Mouse (Mus musculus) right cerebral cortex, postnatal 36 days (tissue): Measurements from ENCODE around the gene Sepsecs.

Experiments used
- DNase-seq, 2 experiments: peaks; one replicate each; pipeline ENCODE4 v3.0.0; 2022; ENCODE audit warnings: low spot score in 2 of 2, mixed read lengths in 1 of 2

The Sepsecs gene

DNA sequence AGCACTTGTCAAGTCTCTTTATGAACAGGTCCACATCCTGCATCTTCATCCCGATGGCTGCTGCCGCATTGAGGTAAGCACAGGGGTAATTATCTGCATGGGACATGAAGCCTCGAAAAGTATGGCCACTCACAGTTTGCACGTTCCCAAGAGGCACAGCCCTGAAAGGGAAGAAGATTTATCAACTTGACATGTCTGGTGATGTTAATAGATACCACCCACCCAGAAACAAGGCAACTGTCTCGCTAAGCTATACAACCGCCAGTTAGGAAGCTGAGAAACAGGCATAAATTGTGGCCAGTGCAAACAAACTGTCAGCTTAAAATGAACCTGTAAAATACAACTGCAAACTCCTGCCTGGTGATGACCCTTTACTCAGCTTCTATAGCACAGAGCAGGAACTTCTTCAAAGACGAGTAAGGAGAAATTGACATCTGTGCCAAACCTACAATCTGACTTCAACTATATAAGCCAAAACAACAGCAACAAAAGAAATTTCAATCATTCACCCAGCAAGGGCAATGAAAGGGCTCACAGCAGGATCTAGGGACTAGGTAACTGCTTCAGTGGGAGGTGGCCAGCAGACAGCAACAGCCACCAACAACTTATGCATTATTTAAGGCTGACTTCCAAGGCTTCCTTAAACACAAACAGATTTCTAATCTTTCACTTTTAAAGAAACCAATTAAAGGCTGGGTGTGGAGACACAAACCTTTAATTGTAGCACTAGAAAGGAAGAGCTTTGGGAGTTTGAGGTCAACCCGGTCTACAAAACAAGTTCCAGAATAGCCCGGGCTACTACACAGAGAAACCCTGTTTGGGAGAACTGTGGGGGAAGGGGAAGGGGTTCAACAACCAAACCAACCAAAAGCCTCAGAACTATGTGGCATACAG is 25.3 kb downstream of the Sepsecs start:
- DNase-seq, result no peak

DNA sequence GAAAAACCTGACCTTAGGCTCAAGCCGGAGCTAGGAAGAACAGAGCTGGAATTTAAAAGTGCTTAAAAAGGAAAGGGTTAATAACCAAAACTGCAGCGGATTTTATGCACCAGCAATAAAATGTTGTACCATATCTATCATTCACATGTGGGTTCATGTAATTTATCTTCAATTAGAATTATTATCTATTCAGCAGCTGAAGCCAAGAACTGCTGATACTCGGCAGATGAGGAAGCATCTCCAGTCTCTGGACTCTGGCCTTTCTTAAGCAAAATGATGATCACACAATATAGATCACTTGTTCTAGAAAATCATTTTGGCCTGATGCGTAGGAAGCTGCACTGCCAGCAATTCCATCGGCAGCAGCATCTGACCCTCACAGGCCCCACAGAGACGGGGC is 27.8 kb downstream of the Sepsecs start:
- DNase-seq, result no peak

DNA sequence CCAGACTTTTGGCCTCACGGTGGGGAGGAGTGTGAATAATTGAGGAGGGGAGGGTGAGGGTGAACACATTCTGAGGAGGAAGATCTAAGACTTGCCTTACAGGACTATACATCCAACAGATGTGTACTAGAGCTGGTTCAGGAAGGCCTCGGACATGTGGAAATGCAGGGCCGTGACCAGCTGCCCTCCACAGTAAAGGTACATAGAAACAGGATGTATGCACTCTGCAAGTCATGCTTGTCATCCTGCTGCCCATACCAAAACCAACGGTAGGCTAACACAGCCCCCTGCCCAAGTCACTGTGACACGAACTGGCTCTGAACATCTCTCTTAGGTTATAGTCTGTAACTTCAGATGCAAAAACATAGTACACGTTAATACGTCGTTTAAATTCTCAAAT is 30.6 kb downstream of the Sepsecs start:
- no peak for DNase-seq

GRCm38 (mm10) chr5:52638006-52638405 is 31.5 kb downstream of the Sepsecs start:
- DNase-seq, result no peak

DNA sequence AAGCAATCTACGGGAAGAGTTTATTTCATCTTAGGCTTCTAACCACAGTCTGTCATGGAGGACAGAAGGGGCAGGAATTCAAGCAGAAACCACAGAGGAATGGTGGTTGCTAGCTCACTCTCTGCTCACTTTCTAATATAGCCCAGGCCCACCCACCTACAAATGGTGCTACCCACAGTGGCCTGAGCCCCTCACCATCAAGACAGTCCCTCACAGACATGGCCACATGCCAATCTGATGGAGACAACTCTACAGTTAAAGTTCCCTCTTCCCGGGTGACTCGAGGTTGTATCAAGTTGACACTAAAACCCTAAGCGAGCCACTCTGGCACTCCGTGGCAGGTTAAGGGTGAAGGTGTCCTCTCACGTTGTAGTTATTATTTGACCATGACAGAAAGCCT is 32.6 kb downstream of the Sepsecs start:
- no peak for DNase-seq

GRCm38 (mm10) chr5:52636025-52636755 is 33.3 kb downstream of the Sepsecs start:
- no peak for DNase-seq

DNA sequence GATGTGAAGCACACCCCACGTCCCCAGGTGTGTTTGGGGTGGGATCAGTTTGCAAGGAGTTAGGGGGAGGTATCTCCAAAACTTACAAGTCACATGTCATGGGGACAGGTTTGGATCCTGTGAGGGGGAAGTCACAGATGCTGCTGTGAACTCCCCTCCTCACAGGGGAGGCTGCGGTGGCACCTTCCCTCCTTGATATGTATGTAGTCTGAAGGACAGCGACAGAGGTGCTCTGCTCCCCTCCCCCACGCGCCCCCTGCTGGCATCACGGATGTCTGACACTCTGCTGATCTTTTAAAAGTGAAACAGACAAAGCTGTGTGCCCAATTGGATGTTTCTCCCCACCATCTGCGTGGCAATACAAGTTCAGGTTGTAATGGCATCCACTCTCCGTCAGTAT is 35.5 kb downstream of the Sepsecs start:
- no peak for DNase-seq

GRCm38 (mm10) chr5:52630541-52630940 is 39.0 kb downstream of the Sepsecs start:
- DNase-seq, result no peak

DNA sequence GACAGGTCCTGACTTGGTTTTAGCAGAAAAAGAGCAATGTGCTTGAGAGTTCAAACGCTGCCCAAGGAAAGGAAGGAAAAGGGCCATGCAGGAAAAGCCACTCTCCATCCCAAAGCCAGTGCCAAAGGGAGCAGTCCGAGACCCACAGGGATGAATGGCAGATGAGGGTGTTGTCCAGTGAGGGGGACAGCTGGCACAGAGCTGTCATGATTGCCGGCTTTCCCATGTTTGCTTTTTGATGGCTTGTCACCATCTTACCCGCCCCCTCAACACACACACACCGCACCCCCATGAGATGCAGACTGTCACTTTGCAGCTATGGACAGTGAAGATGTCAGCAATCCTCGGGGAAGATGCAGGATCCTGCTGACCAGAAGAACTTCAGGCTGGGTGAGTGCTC is 40.3 kb downstream of the Sepsecs start:
- no peak for DNase-seq

DNA sequence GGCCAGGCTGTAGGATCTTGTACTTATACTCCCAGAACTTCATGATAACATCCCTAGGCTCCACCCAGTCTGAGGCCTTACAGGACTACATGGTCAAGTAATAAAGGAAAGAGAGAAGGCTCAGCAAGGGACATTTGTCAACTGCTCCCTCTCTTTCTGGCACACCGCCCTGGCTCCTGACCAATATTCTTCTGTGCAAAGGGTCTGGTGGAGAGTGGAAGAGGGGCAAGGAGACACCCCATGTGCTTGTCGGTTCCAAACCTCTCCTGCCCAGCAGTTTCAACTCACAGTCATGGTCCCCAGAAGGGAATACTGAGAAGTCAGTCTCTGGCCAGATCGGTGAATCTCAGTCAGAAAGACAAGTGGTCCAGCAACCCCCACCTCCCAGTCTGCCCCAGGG is 40.7 kb downstream of the Sepsecs start:
- DNase-seq, result no peak

- no peak for DNase-seq
Measured at GRCm38 (mm10) chr5:52627713-52628112, 41.8 kb downstream of the Sepsecs start.

DNA sequence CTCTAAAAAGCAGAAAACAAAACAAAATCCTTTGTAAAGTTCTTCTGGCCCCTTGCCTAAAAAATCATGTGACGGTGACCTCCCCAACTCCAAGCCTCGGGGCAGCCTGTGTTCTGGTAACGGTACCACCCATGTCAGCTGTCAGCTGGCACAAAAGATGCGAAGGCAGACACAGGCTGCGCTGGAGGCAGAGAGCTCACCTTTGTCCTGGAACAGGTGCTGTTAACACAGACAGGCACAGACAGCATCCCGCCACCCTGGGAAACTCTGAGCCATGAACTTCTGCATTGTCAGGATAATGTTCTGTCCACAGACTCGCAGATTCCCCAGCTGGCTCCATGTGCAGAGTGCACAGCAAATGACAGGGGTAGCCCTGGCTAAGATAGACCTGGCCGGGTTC is 43.4 kb downstream of the Sepsecs start:
- DNase-seq, result no peak

DNA sequence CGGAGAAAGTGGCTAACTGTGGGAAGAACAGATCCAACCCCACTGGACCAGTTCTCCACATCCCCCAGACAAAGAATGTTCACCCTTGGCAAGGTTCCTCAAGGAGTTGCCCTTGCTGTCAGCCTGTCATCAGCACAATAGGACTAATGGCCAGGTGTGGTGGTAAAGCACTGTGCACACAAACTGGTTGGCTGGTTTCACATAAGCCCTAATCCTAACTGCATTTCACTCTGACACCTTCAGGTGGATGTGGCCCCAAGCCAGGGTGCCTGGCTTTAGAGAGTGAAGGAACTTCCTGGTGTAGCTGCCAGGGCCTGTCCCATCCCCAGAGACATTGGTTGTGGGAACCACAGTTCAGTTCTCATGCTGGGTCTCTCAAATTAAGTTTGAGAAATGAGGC is 44.6 kb downstream of the Sepsecs start:
- DNase-seq, result no peak

DNA sequence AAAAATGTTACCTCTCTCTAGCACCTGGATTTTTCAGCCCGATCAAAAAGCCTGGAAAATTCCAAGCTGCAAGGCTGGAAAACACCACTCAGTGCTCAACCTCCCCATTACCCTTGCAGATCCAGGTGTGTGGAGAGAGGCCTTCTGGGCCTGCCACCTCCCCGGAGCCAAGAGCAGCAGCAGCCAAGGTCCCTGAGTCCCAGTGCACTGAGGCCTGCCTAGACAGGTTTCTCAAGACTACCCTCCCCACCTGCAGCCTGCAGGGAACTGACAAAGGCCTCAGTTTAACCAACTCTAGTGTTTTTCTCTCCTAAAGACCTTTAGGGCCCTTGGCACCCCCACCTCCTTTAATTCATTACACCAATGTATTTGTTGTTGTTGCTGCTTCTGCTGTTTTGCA is 46.4 kb downstream of the Sepsecs start:
- no peak for DNase-seq

DNA sequence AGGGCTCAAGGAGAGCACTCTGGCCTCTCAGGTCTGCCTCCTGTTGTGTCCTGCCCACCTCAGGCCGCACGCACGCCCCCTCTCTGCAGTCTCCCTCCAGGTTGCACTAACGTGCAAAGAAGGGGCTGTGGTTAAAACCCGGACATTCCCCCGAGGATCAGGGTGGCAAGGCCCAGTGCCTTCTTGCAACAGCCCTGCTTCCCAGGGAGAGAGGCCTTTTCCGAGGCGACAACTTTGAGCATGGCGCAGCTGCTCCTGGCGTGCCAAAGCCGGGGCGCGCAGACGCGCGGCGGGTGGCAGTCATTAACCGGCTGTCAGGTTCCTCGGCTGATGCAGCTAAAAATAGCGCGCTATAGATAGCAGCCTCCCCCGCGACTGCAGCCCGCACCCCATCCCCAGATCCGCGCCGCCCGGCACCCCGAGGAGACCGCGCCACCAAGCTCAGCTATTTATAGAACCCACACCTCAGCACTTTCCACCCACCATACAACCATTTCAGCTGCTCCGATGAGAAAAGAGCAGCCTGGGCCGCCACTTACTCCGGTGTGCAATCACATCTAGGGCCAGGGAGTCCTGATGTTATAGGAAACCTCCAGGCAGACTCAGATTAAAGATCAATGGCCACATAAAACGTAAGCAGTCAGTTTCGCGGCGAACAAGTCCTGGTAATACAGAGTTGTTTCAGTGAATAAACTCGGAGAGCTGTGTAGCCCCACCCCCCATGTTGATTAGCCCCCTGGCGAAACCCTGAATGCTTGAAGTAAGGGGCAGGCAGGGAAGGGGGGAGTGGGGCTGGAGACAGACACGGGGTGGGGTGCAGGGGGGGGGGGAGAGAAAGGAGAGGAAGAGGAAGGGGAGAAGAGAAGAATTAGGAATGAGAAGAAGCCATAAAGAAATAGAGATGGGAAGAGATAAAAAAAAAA is 50.9 kb downstream of the Sepsecs start:
- peak; percentile 84 to 87 for DNase-seq

GRCm38 (mm10) chr5:52617711-52618347 is 51.7 kb downstream of the Sepsecs start:
- no peak for DNase-seq

DNA sequence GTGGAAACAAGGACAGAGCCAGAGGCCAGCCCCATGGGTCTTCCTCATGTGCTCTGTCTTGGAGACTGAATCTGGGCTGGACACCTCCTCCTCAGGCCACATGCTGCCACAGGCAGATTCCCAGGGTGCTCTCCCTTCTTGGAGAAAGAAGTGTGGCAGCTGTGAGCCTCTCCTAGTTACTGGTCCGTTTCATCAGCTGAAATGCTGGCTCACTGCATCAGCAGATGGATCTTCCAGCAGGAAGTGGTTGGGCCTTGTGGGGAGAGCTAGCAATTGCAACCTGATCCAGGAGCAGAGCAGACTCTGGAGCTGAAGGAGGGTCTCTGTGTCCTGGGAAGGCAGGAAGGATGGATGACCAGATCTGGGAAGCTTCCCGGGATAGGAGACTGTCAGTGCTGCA is 53.0 kb downstream of the Sepsecs start:
- DNase-seq, result peak; percentile 33 to 39

DNA sequence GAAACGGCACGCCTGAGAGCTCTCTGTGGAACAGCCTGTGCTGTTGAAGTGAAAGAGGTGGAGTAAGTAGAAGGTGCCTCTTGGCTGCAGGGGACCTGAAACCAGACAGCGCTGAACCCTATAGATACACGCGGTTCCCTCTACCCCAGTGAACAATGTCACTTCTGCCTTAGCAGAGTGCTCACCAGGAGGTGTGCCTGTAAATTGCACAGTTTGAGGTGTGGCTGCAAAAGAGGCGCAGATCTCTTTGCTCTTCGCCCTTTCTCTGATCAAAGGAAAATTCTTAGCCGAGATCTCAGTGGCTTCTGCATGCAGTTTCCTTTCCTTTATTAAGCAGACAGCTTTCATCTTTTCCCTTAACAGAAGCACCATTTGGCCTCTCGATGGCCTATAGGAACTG is 54.1 kb downstream of the Sepsecs start:
- no peak for DNase-seq

DNA sequence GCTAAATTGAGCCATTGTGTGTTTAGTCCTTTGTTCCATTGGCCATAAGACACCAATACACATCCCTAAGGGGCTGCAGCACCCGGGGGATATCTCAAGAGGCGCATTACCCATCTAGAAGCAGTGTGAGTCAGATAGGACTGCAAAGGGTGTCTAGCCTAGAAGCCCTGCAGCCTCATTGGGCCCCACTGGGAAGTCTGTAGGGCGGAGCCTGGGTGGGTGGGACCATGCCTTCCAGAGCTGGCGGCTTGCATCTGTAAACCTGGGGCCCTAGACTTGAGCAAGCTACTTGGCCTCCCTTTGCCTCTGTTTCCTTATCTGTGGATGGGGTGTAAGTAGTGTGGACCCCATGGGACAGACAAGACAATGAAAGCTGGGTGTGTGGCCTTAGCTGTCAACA is 54.8 kb downstream of the Sepsecs start:
- no peak for DNase-seq

DNA sequence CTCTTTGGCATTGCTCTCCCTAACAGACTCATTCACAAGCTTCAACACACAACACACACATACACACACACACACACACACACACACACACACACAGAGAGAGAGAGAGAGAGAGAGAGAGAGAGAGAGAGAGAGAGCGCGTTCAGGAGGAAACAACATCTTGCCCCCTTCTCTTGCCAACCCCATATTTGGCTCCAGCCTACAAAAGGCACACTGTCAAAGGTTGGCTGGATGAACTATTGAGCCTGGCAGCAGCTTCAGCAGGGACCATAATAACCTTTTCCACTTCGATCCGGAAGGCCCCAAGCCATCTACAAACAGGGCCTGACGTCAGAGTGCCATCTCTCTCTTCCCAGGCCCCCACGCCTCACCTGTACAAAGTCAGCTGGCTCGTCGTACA is 56.7 kb downstream of the Sepsecs start:
- no peak for DNase-seq

DNA sequence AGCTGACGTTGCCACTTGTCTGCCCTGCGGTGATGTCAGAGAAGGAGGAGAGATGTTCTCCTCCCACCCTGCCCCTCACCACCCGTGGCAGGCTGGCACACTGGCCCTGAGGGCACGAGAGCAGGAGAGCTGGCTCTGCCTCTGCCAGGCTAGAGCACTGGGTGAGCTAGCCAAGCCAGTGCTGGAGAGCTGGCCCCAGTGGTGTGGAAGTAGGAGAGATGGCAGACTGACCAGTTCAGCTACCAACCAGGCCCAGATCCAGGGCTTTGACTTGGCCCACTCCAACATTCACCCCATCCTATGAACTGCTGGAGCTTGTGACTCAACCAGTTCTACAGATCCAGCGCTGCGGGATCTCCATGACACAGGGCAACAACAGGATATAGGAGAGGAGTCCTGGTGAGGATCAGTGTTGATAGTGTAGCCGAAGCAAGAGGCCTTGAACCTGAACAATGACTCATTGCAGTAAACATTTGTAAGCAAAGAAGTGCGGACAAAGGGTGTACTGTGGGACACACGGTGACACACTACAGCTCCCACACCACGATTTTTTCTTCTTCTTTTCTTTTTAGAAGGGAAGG is 58.1 kb downstream of the Sepsecs start:
- no peak for DNase-seq
